Mouse (Mus musculus) R1 (cell line): ENCODE measurements around the gene Rbm33.
A peak's percentile ranks its signal among the peaks of the same experiment; 100 is the strongest.

ENCODE experiments used
- DNase-seq: peaks from one replicate; pipeline ENCODE4 v3.0.0-alpha.2; 2018; ENCODE audit warnings: low read depth, low spot score

The Rbm33 gene

DNA sequence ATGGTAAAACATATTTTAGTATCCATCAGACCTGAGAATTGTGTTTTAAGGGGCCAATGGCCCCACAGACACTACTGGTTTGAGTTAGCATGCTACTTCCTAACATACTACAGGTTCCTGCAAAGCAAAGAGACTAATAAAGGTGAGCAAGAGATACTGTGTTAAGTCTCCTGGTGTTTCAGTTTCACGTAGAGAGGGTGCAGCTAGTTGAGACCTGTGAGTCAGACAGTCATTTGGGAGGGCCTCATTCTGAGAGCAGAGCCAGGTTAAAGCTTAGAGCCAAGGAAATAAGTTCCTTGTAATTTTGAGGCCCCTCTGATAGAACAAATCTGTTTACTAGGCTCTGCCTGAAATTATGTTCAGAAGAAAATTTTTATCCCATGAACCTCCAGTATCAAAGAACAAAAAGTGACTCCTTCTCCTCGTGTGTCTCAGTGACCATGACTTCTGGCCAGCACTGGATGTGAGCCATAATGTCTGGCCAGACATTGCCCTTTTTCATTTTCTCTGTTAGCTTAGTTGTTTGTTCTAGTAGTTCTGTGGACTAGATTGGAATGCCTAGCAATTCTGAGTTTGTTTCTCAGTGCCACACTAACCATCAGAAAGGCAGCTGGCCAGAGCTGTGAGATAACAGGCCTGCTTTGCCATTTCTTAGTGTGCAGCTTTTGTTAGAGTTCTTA lies 95.2 kb downstream of the Rbm33 start:
- DNase-seq, result no peak

DNA sequence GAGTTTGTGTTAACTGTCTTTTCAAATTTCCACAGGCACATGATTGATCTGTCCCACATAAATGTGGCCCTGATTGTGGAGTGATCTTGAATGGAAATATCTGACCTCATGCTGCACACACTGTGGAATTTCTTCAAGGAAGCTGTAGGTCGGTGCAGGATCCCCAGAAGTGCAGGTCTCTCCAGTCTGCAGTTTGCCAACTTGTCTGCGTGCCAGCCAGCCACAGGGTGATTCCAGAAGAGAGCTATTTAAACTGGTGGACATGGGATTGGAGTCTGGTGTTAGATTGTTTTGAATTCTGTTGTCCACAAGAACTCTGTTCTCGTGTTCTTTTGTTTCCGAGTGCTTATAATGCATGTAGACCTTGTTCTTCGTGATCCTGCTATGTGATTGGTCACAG lies 96.6 kb downstream of the Rbm33 start:
- DNase-seq, result no peak

DNA sequence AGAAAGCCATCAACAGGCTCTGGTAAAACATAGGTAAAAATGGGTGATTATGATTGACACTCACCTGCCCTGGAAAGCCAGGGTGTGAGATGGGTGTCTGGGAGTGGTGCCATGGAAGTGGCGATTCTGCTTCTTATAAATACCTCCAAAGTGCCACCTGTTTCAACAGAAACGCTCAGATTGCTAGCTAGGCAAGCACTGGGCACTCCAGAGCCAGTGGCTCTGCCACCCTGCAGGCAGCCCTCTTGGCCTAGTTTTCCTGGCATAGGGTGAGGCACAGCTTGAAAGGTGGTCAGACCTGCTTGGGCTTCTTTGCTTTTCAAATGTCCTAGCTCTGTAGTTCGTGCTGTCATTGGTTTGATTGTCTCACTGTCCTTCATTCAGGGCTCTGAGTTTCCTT lies 97.2 kb downstream of the Rbm33 start:
- DNase-seq, result no peak

DNA sequence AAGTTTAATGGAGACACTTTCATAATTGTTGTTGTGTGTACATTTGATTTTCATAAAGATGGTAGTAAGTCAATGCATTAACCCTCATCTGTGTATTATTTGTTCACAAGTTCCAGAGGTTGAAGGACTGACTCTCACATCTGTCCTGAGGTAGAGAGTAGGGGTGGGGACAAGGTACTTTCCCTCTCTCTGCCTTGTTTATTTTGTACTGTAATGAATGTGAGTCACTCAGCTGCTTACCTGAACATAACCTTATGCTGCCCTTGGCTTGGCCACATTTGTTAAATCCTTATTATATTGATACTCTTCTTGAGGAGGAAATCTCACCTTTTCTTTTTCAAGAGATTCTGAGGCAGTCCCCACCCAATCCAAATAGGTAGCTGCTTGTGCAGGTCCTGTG lies 99.1 kb downstream of the Rbm33 start:
- no peak for DNase-seq

DNA sequence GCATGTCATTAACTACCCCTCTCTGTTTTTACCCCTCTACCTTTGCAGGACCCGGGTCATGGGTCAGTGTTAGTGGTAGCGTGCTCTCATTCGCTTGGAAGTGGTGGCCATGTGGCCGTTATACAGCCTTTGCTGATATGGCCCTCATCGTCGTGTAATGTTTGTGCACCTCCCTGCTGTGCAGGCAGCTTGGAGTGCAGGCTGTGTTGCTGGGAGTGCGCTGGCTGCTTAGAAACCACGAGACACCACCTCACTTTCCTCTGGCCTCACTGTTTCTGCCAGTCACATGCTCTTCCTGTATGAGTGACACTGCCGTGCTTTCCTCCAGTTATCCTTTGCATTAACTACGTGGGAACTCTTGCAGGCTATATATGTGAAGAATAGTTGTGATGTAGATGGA lies 101.8 kb downstream of the Rbm33 start:
- no peak for DNase-seq

DNA sequence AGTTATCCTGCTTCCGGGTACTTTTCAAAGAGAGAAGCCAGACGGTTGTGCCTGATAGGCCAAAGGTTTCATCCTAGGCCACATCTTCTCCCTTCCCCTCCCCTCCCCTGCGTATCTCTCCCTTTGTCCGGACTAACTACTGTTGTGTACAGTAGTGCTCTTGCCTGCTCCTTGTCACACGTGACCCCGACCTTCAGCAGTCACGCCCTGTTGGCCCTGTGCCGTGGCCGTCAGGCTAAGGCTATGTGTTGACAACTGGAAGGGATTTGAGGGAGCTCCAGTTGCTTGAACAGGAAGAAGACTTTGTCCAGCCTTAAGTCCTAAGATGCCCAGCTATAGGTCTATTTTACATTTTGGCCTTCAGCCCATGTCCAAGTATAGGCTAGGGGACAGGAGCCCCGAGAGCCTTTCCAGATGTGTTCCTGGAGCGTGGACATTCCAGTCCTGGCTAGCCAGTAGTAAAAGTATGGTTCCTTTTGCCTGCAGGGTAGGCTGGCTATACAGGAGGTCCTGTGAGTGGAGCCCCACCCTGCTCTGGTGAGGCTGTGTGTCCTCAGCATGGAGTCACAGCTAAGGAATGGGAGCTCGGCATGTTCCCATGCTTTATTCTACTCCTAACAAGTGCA lies 102.8 kb downstream of the Rbm33 start:
- peak; percentile 46 for DNase-seq

DNA sequence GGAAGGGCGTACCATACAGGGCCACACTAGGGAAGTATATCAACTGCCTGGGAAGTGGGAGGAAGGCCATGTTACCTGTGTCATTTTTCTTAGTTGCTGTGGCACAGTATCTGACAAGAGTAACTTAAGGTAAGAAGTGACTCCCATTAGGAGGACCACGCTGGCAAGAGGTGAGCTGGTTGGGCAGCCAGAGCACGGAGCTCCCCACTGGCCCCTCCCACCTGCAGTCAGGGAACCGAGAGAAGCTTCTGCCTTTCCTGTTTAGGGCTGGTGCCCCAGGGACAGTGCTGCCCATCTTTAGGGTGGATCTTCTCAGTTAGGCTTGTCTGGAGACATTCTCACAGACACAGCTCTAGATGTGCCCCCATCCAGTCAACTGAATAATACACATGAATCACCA lies 106.9 kb downstream of the Rbm33 start:
- DNase-seq, result no peak

DNA sequence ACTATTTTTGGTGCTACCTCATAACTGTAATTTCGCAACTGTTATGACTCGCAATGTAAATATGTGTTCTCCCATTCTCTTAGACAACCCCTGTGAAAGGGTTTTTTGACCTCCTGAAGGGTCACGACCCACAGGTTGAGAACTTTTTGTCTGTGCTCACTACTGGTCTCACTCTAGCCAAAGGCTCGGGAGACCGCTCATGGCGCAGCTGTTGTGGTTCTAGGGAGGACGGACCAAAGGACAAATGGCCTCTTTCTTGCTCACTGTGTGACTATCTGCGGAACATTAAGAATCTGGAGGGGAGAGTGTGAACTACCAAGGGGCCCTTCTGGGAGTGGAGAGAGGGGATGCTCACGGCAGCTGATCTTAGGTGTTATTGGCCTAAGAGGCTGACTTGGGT lies 109.0 kb downstream of the Rbm33 start:
- no peak for DNase-seq

DNA sequence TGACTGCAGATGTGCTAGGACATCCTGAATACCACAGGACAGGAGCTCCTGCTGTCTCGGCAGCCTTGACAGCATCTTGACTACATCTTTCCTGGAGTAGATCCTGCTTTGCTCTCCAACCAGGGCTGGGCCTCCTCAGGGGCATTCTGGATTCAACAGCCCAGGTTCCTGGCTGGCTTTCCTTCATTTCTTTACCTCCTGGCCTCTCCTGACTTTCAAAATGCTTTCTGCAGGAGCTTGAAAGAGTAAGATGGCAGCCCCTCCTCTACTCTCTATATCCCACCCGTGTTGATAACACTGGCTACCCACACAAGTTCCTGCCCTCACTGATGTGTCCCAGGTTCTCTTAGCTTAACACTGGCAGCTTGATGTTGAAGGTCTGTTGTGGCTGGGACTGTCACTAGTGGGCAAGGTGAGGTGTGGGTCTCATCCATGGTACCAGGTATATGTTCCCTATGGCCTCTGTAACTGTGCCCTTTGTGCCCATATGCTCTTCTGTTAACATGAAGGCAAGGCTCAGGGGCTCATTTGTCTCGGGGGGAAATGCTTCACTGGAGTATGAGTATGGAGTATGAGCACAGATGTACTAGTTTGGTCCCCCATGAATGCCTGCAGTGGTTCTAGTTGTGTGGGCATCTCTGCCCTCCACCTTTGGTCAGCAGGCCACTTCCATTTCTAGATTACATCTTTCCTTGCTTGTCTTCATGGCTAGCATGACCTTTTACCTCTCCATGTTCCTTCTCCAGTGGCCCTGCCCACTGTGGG lies 133.4 kb downstream of the Rbm33 start:
- no peak for DNase-seq

DNA sequence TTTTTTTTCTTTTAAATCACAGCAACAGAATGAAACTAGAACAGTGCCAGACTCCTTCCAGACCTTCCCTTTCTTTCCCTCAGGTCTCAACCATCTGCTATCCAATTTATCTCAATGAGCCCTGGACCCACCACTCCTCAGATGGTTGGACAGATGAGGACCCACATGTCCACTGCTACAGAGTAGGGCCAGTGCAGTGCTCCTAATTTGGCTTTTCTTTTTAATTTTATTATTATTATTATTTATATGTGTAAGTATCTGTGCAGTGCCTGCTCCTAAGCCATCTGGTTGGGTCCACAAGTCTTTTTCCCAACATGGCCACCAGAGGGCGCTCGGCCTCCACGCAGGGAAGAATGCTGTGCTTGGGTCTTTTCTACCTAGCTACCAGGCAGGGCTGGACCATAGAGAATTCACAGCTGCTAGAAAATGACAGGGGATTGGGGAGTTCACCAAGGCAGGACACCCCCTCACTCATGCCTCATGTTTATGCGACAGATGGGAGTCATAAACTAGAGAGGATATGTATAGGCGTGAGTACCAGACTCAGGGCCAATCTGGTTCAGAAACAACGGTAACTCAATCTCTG lies 134.2 kb downstream of the Rbm33 start:
- peak; percentile 75 for DNase-seq

DNA sequence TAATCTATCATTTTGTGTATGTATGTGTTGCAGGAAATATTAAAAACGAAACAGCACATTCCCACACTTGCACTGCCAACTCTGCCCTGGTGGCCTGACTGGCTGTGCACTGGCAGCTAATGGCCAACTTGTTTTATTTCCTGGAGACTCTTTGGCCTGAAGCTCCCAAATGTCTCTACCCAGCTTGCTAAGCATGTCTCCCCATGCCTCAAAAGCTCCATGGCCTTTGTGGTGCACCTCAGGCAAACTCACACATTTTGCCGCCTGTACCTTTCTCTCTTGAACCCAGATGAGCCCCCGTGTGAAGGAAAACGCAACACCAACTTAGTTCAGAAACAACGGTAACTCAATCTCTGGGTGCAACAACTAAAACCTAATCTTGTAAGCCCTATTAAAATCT lies 136.2 kb downstream of the Rbm33 start:
- DNase-seq, result no peak

DNA sequence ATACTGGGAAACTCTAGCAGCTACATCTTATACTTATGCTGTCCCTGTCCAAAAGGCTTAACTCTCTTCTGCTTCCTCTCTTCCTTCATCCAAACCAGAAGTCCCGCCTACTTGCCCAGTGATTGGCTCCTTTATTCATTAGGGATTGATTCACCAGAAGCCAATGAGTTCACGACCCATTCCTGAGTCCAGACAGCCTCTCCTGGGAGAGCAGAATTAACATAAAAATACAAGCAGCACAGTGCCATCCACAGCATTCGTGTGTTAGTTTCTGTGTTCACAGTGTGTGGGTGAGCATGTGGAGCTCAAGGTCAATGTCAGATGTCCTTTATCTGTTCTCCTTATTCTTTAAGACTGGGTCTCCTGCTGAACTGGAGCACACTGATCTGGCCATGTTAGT lies 136.6 kb downstream of the Rbm33 start:
- DNase-seq, result peak; percentile 91

DNA sequence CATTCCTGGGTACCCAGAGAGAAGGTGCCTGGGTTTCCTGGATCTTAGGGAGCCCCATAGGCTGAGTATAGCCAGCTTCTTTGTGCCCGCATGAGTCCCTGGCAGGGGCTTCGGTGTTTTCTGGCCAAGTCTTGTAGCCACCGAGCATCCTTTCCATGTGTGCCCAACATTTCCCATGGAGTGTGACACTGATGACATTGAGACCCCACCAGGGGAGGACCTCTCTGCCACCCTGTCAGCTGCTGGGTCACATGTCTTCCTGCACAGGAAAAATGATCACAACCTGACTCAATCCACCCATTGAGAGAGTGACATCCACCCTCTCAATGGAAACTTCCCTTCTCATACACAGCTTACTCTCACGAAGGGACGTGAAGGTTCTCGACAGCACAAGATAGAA lies 137.6 kb downstream of the Rbm33 start:
- no peak for DNase-seq

DNA sequence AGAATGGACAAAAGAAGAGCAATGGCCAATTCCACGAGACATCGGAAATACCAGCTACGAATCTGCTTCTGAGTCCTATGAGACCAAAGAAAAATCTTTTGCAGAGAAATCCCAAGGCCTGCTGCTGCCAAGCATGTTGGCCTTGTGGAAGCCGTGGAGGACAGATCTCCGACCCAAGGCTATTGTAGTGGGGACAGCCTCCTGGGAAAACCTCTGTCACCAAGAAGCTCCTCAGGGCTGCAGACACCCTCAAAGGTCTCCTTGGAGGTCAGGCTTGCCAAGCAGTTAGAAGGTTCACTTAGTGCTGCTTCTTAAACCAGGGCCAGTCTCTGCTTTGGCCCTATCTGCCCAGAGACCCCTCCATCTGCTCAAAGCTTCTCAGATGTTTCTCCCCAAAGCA lies 138.8 kb downstream of the Rbm33 start:
- DNase-seq, result no peak

DNA sequence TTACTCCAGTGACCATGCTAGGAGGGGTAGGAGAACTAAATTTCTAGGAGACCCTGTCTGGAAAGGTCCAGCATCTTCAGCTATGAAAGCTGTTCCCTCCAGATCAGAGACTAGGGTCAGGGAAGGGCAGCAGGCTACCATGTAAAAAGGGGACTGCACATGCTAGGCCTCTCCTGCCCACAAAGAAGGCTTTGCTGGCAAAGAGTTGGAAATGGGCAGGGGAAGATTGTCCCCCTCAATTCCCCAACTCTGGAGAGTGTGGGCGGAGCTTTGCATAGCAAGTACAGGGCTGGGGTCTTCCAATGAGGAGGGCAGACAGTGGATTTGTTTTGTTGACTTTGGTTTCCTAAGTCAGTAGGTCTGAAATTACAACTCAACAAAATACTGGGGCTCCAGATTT lies 139.4 kb downstream of the Rbm33 start:
- DNase-seq, result no peak

DNA sequence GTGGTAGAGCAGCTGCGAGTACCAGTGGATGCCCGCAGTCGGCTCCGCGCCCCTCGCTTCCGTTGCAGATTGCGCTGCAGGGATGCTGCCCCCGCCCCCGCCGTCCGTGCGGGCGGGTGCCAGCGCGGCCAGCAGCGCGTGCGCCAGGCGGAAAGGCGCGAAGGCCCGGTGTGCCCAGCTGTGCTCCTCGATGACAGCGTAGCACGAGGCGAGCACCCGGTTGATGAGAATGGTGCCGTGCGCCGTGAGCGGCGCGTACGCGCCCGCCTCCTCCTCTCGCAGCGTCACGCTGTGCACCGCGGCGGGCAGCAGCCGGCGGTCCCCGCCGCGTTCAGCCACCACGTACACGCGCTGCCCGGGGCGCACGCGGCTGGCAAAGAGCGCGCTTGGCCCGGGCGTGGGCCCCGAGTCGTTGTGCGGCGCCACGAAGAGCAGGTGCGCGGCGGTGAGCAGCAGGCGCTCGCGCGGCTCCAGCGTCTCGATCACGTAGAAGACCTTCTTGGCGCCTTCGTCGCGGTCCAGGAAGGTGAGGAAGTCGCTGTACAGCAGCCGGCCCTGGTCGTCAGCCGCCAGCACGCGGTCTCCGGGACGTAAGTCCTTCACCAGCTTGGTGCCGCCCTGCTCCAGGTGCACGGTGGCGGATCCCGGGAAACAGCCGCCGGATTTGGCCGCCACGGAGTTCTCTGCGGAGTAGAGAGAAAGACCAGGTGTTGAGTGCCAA lies 141.2 kb downstream of the Rbm33 start:
- peak; percentile 67 for DNase-seq

DNA sequence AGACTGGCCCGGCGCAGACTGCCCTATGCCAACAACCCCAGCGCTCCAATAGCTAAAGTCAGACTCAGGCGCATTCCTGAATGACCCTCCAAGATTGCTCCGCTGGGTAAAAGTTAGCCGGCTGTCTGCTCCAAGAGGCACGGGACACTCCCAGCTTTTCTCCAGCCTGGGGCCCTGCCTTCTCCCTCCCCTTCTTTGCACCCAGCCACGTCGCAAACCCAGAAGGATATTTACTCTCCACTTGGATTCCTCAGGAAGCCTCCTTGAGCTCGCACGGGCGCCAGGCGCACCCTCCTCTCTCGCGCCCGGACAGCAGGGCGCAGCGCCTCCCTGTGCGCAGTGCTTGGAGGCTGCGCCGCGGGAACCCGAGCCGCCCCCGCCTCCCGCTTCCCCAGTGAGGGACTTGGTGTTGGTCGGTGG lies 141.9 kb downstream of the Rbm33 start:
- peak; percentile 70 for DNase-seq

DNA sequence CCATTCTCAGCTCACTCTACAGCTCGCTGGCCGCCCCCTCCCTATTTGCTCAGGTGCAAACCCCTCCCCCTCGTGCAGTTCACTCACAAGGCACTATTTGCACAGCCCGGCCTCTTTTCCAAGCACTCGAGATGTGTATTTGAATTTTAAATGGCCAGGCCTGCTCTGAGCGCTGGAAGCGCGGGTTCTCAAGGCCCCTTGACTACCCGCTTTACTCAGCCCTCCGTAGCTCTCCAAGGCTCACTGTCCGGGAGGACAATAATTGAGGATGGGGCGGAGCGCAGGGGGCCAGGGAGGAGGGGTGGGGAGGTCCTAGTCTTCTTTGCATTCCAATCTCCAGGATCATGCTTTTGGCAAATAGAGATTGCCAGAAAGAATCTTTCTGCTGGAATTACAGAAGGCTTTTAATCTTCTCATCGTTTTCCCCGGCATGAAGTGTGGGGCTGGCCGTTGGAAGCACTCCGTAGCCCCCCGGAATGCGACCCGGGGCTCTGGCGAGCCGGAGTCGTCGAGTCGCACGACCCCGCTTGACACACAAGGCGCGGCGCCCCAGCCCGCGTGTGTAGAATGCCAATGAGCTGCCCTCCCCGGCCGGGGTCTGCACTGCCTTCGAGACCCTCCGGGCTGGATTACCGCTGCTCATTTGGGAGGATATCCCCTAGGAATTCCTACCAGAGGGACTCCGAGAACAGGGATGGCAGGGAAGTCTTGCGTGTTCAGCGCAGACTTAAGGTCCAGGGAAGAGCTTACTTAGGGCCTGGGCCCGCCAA lies 142.7 kb downstream of the Rbm33 start:
- peak; percentile 54 for DNase-seq

DNA sequence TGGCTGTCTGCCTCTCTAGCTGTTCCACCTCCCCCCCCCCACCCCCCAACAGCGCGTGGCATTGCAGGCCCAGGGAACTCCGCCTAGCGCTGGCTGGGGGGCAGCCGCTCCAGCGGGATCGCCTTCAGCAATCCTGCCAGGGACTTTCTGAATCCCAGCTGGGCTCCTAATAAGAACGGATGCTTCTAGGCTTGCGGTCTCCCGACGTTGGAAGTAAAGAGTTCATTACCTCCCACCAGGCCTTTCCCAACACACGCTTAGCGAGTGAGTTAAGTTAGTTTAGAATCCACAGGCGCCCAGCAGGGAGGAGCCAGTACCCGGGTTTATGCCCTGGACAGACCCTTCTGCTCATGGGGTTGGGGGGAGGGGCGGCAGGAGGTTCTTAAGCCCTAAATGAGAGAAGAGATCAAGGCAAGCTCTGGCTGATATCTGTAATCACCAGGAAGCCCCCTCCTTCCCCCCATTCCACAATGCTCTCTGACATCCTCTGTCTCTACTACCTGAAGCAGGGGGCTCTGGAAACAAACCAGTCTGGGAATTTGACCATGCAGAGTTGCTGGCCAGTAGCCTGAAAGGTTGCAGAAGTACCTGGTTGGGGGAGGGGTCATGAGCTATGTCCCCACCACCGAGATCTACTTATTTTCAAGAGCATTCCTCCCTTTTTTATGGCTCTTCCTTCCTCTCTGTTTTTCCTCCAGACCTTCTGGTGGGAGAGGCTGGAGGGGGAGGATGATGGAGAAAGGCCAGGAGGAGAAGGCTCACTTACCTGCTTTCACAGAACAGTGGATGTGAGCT lies 143.8 kb downstream of the Rbm33 start:
- DNase-seq, result peak; percentile 33

DNA sequence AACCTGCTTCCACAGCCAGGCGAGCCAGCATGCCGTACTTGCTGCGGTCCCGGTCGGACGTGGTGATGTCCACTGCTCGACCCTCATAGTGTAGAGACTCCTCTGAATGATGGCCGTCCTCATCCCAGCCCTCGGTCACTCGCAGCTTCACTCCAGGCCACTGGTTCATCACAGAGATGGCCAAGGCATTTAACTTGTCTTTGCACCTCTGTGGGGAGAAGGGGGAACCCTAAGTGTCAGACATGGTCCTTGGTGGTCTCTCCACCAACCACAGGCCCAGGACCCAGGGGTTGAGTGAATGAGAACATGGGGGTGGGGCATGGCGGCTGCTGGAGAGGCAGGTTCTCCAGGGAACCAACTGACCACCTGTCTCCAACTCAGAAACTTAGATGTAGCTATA lies 144.5 kb downstream of the Rbm33 start:
- no peak for DNase-seq
